Mouse (Mus musculus) olfactory bulb, adult 2 months (tissue): ENCODE data around the gene Egfl8.

ENCODE experiments used
- CTCF ChIP-seq: fragments of 200-500 bp; IDR thresholded peaks from 2 replicates; pipeline ENCODE4 v1.5.1; 2012; ENCODE audit warnings: low read depth, mild to moderate bottlenecking, low read length, moderate library complexity; ENCODE audit not compliant: insufficient read depth
- POLR2A ChIP-seq: fragments of 200-500 bp; IDR thresholded peaks from 2 replicates; pipeline ENCODE4 v1.6.1; 2012; ENCODE audit warnings: mild to moderate bottlenecking, low read depth, low read length, moderate library complexity; ENCODE audit not compliant: insufficient read depth

GRCm38 (mm10) chr17:34593752-34594525 lies 21.8 kb downstream of the Egfl8 start:
- TF ChIP-seq CTCF (no peak), POLR2A (no peak)
